Mouse (Mus musculus): ENCODE measurements around the gene Ptprs.

Ptprs gene

GRCm38 (mm10) chr17:56424726-56425583 is 51.3 kb downstream of the Ptprs start:
- no peak for DNase-seq (ENCODE audit: low read depth)

GRCm38 (mm10) chr17:56420022-56420421 is 56.3 kb downstream of the Ptprs start:
- DNase-seq (ENCODE audit: low read depth): no peak

- no peak for DNase-seq (ENCODE audit: low read depth)
Measured at GRCm38 (mm10) chr17:56418304-56418703, 58.0 kb downstream of the Ptprs start.

GRCm38 (mm10) chr17:56414785-56415184 is 61.5 kb downstream of the Ptprs start:
- no peak for DNase-seq (ENCODE audit: low read depth)

DNA sequence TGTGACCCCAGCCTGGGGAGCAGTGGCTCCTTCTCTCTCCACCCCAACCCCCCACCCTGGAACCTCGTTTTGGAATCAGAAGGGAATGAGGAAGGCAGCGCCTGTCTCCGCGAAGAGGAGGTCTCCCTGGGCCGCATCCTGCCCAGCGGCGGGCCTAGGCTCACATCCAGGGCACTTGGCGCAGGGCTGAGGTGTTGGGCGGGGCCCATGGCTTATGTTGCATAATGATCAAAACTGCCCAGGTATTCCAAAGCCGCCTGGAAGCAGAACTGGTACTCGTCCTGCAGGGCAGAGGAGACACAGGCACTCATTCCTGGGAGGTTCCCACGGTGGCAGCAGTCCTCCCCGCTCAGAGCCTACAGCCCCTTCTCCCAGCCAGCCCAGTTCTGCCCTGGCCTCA is 63.2 kb downstream of the Ptprs start:
- no peak for DNase-seq (ENCODE audit: low read depth)

- DNase-seq (ENCODE audit: low read depth): no peak
Measured at GRCm38 (mm10) chr17:56411437-56411836, 64.8 kb downstream of the Ptprs start.

DNA sequence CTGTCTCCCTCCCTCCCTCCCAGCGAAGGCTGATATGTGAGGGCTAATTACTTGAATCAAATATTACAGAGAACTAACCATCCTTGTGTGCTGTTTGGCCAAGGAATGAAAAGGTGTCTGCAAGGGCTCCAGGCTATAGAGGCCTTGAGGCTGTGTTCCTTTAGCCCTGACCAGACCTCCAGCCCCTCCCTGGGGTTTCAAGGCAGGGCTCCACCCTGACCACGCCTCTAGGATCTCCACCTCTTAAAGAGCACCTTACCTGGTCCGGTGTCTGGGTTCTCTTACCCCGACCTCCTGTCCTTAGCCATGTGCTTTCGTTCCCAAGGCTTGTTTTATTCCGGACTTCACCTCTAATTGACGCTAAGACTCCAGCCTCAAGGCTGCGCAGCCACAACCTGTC is 66.5 kb downstream of the Ptprs start:
- no peak for DNase-seq (ENCODE audit: low read depth)

DNA sequence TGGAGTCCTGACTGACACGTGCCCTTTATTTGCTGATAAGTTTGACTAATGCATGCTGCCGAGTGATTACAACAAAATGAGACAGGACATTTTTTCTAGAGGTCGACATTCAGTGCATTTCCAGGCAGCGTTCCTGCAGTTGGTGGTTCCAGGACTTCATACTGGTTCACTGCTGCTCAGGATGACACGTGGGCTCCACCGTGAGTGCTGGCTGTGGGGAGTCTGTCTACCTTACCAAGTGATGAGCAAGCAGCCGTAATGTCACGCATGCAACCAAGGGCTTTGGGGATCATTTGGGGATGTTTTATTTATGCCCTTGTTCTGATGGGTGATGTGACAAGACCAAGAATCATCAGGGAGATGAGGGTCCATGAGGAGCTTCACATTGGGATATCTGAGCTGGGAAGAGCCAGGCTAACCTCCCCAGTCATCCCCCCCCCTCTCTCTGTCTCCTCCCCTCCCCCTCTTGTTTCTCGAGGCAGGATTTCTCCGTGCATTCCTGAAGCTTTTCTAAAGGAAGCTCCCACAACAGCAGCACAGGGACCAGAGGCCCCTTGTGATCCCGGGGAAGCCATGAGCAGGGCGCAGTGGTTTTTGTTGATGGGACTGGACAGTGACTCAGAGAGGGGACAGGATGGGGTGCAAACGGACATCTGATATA is 67.2 kb downstream of the Ptprs start:
- no peak for DNase-seq (ENCODE audit: low read depth)

GRCm38 (mm10) chr17:56407379-56407778 is 68.9 kb downstream of the Ptprs start:
- DNase-seq (ENCODE audit: low read depth): no peak

DNA sequence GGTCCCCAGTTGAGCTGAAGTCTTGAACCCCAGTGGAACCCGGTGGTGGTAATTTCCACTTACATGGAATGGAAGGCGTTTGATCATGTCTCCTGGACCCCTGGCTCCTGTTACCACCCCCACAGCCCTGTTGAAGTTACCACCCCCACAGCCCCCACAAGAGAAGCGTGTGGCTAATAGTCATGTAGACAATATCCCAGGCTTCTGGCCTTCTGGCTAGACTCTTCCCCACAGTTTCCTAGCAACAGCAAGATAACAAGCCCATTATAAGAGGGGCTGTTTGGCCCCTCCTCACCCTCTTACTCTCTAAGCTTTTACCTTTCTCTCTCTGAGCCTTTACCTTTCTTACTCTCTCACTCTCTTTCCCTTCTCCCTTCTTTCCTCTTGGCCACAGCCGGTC is 69.4 kb downstream of the Ptprs start:
- DNase-seq (ENCODE audit: low read depth): no peak

- DNase-seq (ENCODE audit: low read depth): no peak
Measured at GRCm38 (mm10) chr17:56405856-56406840, 70.1 kb downstream of the Ptprs start.

DNA sequence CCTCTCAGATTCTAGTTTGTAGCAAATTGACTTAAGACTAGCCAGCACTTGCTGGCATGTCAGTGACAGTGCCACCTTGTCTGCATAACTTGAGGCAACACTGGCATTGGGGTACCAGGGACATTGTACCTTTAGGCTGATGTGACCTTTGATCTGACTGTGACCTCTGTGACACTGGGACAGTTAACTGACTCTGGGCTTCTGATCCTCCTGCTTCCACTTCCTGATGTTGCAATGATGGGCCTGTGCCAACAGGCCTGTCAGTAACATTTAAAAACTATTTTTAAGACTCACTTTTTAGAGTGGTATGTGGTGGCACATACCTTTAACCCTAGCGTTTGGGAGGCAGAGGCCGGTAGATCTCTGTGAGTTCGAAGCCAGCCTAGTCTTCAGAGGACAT is 70.9 kb downstream of the Ptprs start:
- DNase-seq (ENCODE audit: low read depth): no peak

GRCm38 (mm10) chr17:56401051-56401521 is 75.2 kb downstream of the Ptprs start:
- no peak for DNase-seq (ENCODE audit: low read depth)

DNA sequence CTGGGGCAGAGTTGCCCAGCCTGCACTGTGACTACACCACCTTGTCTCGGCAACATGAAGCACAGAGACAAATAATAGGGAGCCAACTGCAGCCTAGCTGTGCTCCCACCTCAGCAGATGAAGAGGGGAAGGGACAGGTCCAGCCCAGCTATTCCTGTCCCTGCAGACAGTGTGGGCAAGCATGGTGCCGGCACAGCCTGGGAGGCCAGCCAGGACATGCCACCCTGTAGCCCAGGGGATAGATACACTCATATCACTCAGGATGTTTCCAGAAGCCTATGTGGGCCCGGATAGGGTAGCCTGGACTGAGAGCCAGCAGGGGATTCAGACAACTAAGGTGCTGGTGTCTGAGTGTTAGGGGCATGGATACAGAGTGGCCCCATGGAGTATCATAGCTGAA is 76.1 kb downstream of the Ptprs start:
- no peak for DNase-seq (ENCODE audit: low read depth)

GRCm38 (mm10) chr17:56396051-56396450 is 80.2 kb downstream of the Ptprs start:
- DNase-seq (ENCODE audit: low read depth): no peak

DNA sequence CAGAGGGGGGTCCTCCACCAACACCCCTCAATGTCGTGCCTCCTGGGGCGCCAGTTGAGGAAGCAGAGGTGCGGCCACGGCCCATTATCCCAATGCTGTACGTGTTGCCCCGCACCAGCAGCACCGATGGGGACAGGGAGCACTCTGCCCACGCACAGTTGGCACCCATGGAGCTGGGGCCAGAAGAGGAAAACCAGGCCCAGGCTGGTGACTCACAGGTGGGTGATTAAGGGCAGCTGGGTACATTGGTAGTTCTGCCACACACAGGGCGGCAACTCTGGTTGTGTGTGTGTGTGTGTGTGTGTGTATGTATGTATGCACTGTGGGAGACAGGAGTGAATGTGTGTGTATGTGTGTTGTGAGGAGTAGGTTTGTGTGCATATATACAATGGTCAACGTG is 82.4 kb downstream of the Ptprs start:
- no peak for DNase-seq (ENCODE audit: low read depth)

GRCm38 (mm10) chr17:56393238-56393637 is 83.0 kb downstream of the Ptprs start:
- DNase-seq (ENCODE audit: low read depth): no peak

DNA sequence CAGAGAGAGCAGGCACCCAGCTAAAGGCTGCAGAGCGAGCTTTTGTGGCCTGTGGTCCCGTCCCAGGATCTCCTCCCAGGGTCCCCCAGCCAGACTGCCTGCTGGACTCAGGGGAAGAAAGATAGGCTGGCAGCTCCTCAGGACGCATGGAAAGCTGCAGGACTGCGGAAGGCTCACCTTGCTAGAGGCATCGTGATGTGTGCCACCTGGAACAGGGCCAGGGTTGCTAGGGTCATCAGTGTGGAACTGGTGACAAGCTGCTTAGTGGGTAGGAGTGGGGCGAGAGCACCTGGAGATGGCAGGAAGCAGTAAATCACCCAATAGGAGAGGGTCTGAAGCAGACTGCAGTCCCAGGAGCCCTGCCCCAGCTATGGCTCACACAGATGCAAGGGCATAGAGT is 88.7 kb downstream of the Ptprs start:
- no peak for DNase-seq (ENCODE audit: low read depth)

GRCm38 (mm10) chr17:56384903-56385302 is 91.4 kb downstream of the Ptprs start:
- DNase-seq (ENCODE audit: low read depth): no peak

DNA sequence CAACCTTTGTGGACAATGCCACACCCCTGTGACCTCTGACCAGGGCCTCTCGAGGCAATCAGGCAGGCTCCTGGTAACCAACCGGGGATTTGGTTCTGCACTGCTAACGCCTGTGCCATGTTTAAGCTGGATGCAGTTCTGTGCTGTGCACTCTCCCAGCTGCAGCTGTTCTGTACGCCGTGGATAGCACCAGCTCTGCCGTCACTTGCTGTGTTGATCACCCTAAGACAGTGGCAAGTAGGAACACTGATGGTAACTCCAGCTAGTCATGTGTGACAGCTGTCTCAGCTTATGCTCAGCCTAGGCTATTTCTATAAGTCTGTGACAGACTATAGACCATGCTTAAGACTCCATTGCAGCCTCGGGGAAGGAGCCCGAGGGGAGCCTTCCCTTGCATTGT is 93.3 kb downstream of the Ptprs start:
- no peak for DNase-seq (ENCODE audit: low read depth)

DNA sequence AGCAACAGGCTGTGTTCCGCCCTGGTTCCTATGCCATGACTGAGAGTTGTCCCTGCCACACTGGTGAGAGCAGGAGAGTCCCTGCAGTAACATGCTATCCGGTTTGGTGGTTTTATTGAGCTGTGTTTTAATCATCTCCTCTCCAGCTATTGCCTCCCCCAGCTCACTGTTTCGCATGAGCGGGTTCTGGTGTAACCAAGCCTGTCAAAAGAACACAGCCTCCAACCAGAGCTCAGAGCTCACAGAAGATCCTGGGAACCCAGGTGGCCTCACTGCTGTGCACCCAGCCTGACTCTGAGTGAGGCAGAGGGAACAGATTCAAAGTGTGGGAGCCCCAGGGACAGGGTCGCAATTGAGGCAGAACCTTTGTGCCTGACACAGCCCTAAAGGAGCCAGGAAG is 95.1 kb downstream of the Ptprs start:
- no peak for DNase-seq (ENCODE audit: low read depth)

DNA sequence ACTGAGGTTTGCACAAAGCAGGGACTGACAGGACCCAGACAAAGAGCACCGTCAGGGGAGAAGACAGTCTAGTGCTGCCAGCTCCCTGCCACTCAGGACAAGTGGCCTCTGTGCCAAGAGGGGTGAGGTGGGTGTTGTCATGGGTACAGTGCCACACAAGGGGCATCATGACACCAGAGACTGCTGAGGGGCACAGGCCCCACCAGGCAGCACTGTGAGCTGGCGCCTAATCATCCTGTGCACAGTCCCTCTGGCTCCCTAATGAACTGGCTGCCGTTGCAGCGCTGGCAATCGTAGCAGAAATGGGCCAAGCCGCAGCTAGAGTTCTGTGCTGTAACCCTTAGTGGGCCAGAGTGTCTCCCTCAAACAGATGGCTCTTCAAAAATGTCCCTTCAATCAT is 96.0 kb downstream of the Ptprs start:
- no peak for DNase-seq (ENCODE audit: low read depth)
